Mouse (Mus musculus) embryonic facial prominence, embryonic 10.5 days (tissue): ENCODE data around the gene Yars. TPM values are rescaled to one million over a fixed set of nuclear protein-coding genes. Genes with fewer than 3 reads are reported as not detected.

Experiments used
- DNase-seq: peaks from one replicate; pipeline ENCODE4 v3.0.0-alpha.2; 2017; ENCODE audit warnings: low spot score
- H3K27ac ChIP-seq: fragments of 300-500 bp; sonication (generic); replicated peaks from 2 replicates; pipeline ENCODE4 v1.5.1; 2016; ENCODE audit warnings: mild to moderate bottlenecking
- H3K27me3 ChIP-seq: fragments of 300-500 bp; sonication (generic); replicated peaks from 2 replicates; pipeline ENCODE4 v1.6.1; 2016; ENCODE audit warnings: low read depth, mild to moderate bottlenecking; ENCODE audit not compliant: poor library complexity, severe bottlenecking
- H3K36me3 ChIP-seq: fragments of 300-500 bp; sonication (generic); replicated peaks from 2 replicates; pipeline ENCODE4 v1.6.1; 2016; ENCODE audit warnings: mild to moderate bottlenecking, moderate library complexity
- H3K4me1 ChIP-seq: fragments of 300-500 bp; sonication (generic); 2 replicates; pipeline ENCODE4 v1.6.1; 2016
- H3K4me3 ChIP-seq: fragments of 300-500 bp; sonication (generic); 2 replicates; pipeline ENCODE4 v1.5.1; 2016; ENCODE audit warnings: mild to moderate bottlenecking, moderate library complexity
- H3K9me3 ChIP-seq: fragments of 300-500 bp; sonication (generic); 2 replicates; pipeline ENCODE4 v1.6.1; 2016; ENCODE audit warnings: mild to moderate bottlenecking
- WGBS: fragments of 180-500 bp; shearing (Covaris S2); methylation state at CpG from one replicate; pipeline ENCODE4 v1.1.7; 2016; 5-methylcytosine and 5-hydroxymethylcytosine counted together
- polyA plus RNA-seq: library from polyadenylated mRNA; unstranded; fragments of >200 nt; fragmentation: Nextera tagmentation; extraction: Ambion mirVana; gene quantifications from 2 replicates; pipeline ENCODE4 v1.2.1, GENCODE M21; 2016

Yars gene
- polyA plus RNA-seq, 1 experiment from 2014 or later, result 96.0 TPM

DNA sequence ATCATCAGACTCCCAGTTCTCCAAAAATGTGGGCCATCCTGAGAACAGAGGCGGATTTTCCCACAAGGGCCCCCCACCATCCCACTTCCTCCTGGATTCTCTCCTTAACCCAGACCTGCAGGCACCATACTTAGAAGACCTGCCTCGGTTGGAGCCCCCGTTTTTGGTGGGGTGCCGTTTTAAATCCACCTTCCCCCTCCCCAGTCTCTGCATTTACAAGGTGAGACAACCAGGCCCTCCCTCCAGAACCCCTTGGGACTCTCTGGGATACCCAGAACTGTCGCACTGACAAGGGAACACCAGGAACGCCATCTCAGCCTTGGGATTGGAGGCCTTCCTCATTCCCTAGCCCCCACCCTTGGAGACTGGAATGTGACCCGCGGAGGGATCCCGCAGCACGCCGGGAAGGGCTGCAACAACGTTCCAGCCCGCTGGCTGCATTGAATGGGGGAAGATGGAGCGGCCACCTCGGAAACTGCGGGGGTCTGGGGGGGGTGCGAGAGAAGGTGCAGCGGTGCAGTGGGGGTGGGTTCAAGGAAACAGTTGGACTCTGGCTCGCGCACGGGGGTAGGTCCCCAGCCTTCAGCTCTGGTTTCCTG lies 48.4 kb downstream of the Yars start:
- Histone ChIP-seq H3K4me3 (peak overlapping the region; percentile 93), H3K36me3 (no peaks in the 10 kb centered on the region), H3K9me3 (no peaks in the 10 kb centered on the region), H3K4me1 (peaks cover 58% of the 10 kb centered on the region), H3K27ac (peak overlapping the region; percentile 85; the same call in 1 of the 2 replicates), H3K27me3 (peaks cover 42% of the 10 kb centered on the region)
- 5% methylated on average over 21 of the region's 21 CpGs for WGBS
- peak; percentile 75 for DNase-seq

DNA sequence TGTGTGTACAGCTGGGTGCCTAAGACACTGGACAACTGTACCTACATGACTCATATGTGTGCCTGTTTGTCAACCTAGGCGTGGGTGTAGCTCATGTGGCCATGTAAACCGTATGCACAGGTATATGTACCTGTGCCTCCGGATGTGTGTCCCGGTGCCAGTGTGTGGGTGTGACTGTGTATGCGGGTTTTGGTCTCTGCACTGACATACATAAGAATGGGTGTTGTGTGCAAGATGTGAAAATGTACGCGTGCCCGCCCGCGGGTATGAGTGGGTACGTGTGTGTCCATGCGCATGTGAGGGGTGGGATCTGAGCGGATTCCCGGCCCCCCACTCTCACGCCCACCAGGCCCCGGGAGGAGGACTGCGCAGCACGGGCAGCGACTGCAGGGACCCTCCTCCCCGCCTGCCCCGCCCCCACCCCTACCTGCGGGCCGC lies 49.0 kb downstream of the Yars start:
- Histone ChIP-seq H3K9me3 (no peaks in the 10 kb centered on the region), H3K27me3 (peaks cover 42% of the 10 kb centered on the region), H3K27ac (peak overlapping the region; percentile 85), H3K36me3 (no peaks in the 10 kb centered on the region), H3K4me1 (peaks cover 59% of the 10 kb centered on the region), H3K4me3 (peak overlapping the region; percentile 93)
- DNase-seq, result no peak
- under 1% methylated on average over 23 of the region's 23 CpGs for WGBS

DNA sequence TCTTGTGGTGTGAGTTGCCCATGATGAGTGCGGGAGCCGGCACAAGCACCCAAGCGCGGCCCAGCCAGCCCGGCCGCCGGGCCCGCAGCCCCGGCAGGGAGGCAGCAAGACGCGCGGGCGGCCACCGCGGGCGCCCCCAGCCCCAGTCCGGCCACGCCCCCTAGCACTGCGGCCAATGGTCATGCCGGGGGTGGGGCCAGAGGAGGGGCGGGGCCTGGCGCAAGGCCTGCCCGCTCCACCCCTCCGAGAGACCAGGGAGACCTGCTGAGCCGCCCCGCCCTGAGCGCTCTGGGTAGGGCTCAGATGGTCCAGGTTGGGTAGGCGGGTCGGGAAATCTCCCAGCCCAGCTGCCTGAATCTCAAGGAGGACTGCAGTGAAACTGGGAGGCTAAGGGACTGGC lies 49.5 kb downstream of the Yars start:
- peaks cover 59% of the 10 kb centered on the region for H3K4me1 ChIP-seq
- peak overlapping the region; percentile 85 for H3K27ac ChIP-seq
- H3K4me3 ChIP-seq, result peak overlapping the region; percentile 93
- H3K9me3 ChIP-seq, result no peaks in the 10 kb centered on the region
- H3K27me3 ChIP-seq, result peaks cover 42% of the 10 kb centered on the region
- H3K36me3 ChIP-seq, result no peaks in the 10 kb centered on the region
- under 1% methylated on average over 29 of the region's 29 CpGs for WGBS
- DNase-seq, result peak; percentile 94

DNA sequence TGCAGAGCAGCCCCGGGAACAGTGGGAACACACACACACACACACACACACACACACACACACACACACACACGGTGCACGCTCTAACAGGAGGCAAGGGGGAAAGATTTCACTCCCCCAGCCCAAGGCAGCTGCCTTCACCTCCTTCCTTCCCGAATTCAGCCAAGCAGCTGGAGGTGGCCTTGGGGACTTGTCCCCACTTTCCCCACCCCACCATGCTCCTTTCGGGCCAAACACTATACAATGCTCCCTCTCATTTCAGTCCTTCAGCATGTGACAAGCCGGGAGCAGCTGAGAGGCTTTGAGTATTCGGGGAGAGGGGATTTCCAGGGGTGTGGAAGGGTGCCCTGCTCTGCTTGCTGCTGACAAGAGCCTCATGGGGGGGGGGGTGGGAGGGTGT lies 52.3 kb downstream of the Yars start:
- Histone ChIP-seq H3K36me3 (no peaks in the 10 kb centered on the region), H3K9me3 (no peaks in the 10 kb centered on the region), H3K27me3 (peaks cover 69% of the 10 kb centered on the region), H3K4me3 (no peak overlapping the region), H3K4me1 (peaks cover 58% of the 10 kb centered on the region), H3K27ac (peak overlapping the region; percentile 67)
- no peak for DNase-seq
- WGBS, result 19% methylated on average over 7 of the region's 7 CpGs

DNA sequence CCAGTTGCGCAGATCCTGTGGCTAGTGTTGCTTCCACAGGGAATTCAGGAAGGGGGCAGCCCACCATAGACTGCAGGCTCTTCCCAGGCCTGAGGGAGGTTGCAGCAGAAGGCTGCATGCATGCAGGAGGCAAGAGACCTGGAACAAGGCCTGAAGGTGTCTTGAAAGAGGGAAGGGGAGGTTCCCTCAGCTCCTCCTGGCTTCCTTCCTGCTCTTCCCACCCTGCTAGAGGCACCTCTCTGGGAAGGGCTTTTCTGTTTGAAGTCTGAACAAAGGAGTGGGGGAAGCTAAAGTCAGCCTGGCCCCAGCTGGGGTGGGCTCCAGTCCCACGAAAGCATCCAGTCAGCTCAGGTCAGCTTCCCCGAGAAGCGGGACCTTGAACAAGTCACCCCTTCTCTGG lies 52.8 kb downstream of the Yars start:
- peak overlapping the region; percentile 23; the same call in 1 of the 2 replicates for H3K4me3 ChIP-seq
- peaks cover 55% of the 10 kb centered on the region for H3K4me1 ChIP-seq
- H3K9me3 ChIP-seq, result no peaks in the 10 kb centered on the region
- peak overlapping the region; percentile 67 for H3K27ac ChIP-seq
- H3K27me3 ChIP-seq, result peaks cover 69% of the 10 kb centered on the region
- no peak for DNase-seq
- H3K36me3 ChIP-seq, result no peaks in the 10 kb centered on the region
- WGBS, result 33% methylated on average over 4 of the region's 4 CpGs

DNA sequence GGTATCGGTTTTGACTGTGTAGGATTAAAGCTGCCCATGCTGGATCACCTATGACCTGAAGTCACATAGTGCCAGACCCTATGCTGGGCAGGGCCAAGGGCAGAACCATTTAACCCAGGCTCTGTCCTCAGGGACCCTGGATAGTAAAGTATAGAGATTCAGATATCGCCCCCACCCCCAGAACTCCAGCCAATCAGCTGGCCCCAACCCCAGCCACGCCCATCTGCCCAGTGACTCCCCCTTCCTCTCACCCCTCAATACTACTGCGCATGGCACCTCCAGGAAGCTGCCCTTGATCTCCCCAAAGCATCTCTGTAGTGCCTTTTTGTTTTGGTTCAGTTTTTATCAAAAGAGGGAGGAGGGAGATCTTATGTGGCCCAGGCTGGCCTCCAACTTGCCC lies 53.2 kb downstream of the Yars start:
- Histone ChIP-seq H3K4me3 (no peak overlapping the region), H3K27me3 (peaks cover 69% of the 10 kb centered on the region), H3K4me1 (peaks cover 53% of the 10 kb centered on the region), H3K36me3 (no peaks in the 10 kb centered on the region), H3K27ac (peak overlapping the region; percentile 67), H3K9me3 (no peaks in the 10 kb centered on the region)
- peak; percentile 60 for DNase-seq
- WGBS, result 10% methylated on average over 4 of the region's 4 CpGs

DNA sequence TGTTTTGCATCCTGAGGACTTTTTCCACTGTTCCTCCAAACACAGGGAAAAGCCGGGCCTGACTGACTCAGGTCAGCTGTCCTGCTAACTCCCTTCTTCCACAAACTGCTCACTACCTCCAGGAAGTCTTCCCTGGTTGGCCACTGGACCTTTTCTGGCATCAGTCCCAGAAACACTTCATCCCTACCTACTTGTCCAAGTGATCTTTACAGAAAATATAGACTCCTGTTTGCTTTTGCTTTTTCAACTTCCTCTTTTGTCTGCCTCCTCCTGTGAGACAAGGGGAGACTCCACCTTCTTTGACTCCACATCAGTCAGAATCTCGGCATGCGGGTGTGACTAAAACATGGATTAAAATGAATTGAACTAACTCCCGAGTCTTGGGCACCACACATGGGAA lies 55.2 kb downstream of the Yars start:
- H3K36me3 ChIP-seq, result no peaks in the 10 kb centered on the region
- peaks cover 82% of the 10 kb centered on the region for H3K27me3 ChIP-seq
- no peaks in the 10 kb centered on the region for H3K9me3 ChIP-seq
- no peak for DNase-seq
- 75% methylated on average over 4 of the region's 4 CpGs for WGBS
- no peak overlapping the region for H3K4me3 ChIP-seq
- no peak overlapping the region for H3K27ac ChIP-seq
- H3K4me1 ChIP-seq, result peaks cover 46% of the 10 kb centered on the region

DNA sequence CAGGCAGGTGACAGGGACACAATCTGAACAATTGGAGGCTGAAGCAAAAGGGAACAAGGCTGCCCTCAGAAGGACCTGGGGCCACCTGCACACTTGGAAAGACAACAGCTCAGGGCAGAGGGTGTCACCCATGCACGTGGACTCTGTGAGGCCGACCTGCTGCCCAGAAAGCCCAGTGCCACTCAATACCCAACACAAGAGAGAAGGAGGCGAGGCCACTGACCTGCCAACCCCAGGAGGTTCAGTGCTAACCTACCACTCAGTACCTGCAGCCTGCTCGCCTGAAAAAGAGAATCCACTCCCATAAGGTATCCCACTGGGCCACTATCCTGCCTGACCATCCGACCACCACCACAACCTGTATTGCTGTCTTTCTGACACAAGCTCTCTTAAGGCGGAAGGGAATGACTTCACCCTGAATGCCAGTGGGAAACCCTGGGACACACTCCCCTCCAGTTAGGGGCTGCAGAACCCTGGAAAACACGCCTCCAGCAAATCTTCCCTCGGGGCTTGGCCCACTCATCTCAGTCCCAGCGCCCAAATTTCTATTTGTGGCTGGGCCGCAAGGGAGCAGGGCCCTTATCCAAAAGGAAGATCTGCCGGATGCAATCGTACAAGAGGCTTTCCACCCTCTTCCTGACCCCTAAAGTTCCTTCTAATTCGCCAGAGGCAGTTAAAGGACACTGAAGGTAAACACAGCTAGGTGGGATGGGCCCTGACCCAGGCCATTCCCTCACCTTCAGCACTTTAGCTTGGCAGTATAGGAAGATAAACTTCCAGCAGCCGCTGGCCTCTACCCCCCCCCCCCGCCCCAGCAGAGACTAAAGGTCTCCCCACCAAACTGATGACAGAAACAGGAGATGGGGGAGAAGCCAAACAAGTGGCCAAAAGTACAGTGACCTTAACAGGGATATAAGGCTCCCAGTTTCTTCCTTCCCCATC lies 57.1 kb downstream of the Yars start:
- Histone ChIP-seq H3K9me3 (no peaks in the 10 kb centered on the region), H3K36me3 (no peaks in the 10 kb centered on the region), H3K27ac (no peak overlapping the region), H3K4me3 (no peak overlapping the region), H3K4me1 (peaks cover 54% of the 10 kb centered on the region), H3K27me3 (peaks cover 84% of the 10 kb centered on the region)
- no peak for DNase-seq
- WGBS, result 35% methylated on average over 15 of the region's 15 CpGs

DNA sequence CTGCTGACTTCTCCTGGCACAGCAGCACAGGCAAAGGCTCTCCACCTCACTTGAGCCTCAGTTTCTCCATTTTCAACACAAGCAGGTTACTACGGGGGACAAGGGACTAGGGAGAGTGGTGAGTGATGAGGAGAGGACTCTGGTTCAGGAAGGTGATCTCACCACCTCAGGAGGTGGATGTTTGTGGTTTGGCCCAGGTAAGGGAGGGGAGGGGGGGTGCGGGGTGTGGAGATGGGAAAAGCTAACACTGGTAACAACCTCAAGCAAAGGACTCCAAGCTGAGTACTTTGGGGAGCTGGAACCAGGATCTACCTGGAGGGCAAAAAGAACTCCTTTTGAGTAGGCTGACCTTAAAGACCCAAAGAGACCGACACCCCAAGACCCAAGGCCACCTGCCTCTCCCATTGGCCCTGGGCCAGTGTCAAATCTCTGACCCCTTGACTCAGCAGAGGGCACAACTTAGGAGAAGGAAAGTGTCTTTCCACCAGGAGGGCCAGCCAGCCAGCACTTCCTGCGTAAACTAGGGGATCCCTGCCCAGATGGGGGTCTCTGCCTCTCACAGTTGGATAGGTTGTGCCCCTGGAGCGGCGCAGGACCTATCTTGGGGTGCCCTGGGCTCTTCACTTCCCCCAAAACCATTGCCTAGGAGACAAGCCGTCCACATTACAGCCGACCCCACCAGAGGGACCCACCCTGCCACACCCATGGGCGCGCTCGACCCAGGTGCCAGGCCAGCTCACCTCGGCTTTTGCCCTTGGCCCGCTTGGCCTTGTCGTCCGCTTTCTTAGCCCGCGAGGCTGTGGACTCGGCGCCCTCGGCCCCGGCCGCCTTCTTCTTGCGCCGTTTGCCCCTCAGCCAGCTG lies 58.1 kb downstream of the Yars start:
- peaks cover 85% of the 10 kb centered on the region for H3K27me3 ChIP-seq
- 8% methylated on average over 24 of the region's 24 CpGs for WGBS
- H3K4me3 ChIP-seq, result peak overlapping the region; percentile 63
- no peaks in the 10 kb centered on the region for H3K9me3 ChIP-seq
- H3K4me1 ChIP-seq, result peaks cover 47% of the 10 kb centered on the region
- peak; percentile 53 for DNase-seq
- H3K27ac ChIP-seq, result peak overlapping the region; percentile 63; the same call in 1 of the 2 replicates
- H3K36me3 ChIP-seq, result no peaks in the 10 kb centered on the region

DNA sequence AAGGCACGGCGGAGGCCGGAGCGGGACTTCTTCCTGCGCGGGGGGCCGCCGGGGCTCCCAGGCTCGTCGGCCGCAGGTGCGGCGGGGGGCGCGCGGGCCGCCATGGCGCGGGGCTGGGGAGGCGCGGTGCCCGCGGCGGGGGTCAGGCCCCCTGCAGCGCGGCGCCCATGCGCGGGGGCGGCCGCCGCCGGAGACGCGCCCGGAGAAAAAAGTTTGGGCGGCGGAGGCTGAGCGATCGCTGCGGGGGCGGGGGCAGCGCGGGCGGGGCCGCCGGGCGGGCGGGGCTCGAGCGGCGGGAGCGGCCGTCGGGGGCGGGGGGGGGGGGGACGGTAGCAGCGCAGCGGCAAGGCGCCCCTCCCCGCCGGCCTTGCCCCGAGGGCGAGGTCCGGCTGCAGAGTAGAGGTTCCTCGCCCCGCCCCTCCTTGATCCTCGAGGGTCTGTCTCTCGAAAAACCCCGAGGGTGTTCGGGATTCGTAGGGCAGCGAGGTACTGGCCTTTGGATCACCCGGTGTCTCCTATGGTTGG lies 58.7 kb downstream of the Yars start:
- no peaks in the 10 kb centered on the region for H3K9me3 ChIP-seq
- H3K36me3 ChIP-seq, result no peaks in the 10 kb centered on the region
- under 1% methylated on average over 69 of the region's 74 CpGs for WGBS
- H3K27ac ChIP-seq, result peak overlapping the region; percentile 63; the same call in 1 of the 2 replicates
- peaks cover 41% of the 10 kb centered on the region for H3K4me1 ChIP-seq
- DNase-seq, result peak; percentile 34
- peak overlapping the region; percentile 63 for H3K4me3 ChIP-seq
- peaks cover 89% of the 10 kb centered on the region for H3K27me3 ChIP-seq

DNA sequence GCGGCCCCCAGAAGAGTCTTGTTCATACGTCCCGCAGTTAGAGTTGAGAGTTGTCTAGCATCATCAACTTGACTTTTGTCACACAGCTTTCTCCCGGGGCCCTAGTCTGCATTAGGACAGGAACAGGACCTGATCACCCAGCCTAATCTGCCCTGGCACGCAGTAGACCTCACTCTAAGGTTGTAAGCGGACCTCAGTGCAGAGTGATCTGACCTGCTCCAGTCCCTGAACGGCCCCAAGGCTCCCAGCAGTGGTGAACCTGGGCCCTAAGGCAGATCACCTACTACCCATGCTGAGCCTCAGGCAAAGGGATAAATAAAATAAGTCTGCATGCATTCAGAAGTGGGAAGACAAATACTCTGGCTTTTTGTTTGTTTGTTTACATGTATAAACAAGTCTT lies 59.7 kb downstream of the Yars start:
- WGBS, result 11% methylated on average over 7 of the region's 7 CpGs
- H3K27me3 ChIP-seq, result peaks cover 97% of the 10 kb centered on the region
- H3K4me1 ChIP-seq, result peaks cover 41% of the 10 kb centered on the region
- H3K36me3 ChIP-seq, result no peaks in the 10 kb centered on the region
- H3K27ac ChIP-seq, result no peak overlapping the region
- no peak overlapping the region for H3K4me3 ChIP-seq
- no peak for DNase-seq
- no peaks in the 10 kb centered on the region for H3K9me3 ChIP-seq
